13 mouse cellular contexts compared by ENCODE assay signal in genomic region chr2:17844662-17845446, GRCm38 (mm10).
DNase-seq lines count a peak whose midpoint lies in the region.
"Had no signal": no experiment of that assay in that cellular context is flagged by ENCODE, and none has a peak within 500 bp of the region (broad histone marks: within the 10 kb centered on the region; RNA-seq: fewer than 3 reads in every experiment).

No protein-coding gene starts in this region.

- intact Hi-C loops in left cerebral cortex, postnatal 10 days (cut with DNase I): loop anchor here (5.0 kb wide), 1 partner anchor 423 kb away; no protein-coding TSS in a partner anchor

- peak; percentile 29 for DNase-seq in adrenal gland, postnatal 25 days
- no peak for DNase-seq in adrenal gland, postnatal 14 days
- peak; percentile 20 to 25 for DNase-seq in left cerebral cortex, adult 9 months (ENCODE audit: low spot score in 2 of 2)
- DNase-seq in left cerebral cortex, postnatal 10 days (ENCODE audit: extremely low spot score in 1 of 2, low spot score in 2 of 2): no peak
- DNase-seq in Muller cell, postnatal 12 days (ENCODE audit: inconsistent ontology term): peak; percentile 60
- peak; percentile 67 for DNase-seq in embryo, embryonic 9.5 days (ENCODE audit: extremely low spot score)
- DNase-seq in layer of hippocampus, adult 9-10 months (ENCODE audit: low spot score): no peak
- DNase-seq in cerebellum, adult 9-11 months: no peak
- DNase-seq: adrenal gland, postnatal 10 days; cerebellum, adult 9-10 months; layer of hippocampus, postnatal 36 days; liver, embryonic 13.5 days; thymus, postnatal 4 days had no signal

Comparison
In these comparisons a context has a peak if more than half of its experiments do, and no peak if none do; other contexts are left out.
1. DNase-seq: peak in adrenal gland, postnatal 25 days (single experiment), left cerebral cortex, adult 9 months (2 of 2), Muller cell, postnatal 12 days (single experiment) and embryo, embryonic 9.5 days (single experiment); none in adrenal gland, postnatal 14 days (single experiment), left cerebral cortex, postnatal 10 days (0 of 2), layer of hippocampus, adult 9-10 months (single experiment) and cerebellum, adult 9-11 months (single experiment).